Mouse (Mus musculus): ENCODE measurements around the gene 4930432K21Rik. TPM values are rescaled to one million over a fixed set of nuclear protein-coding genes. Genes with fewer than 3 reads are reported as not detected.

Gene 4930432K21Rik
- total RNA-seq, 2 experiments from 2014 or later, result 0.28 TPM; not detected in 1

- intact Hi-C loops (cut with DNase I), result loop anchor here (1.0 to 5.0 kb wide), 3 partner anchors 23 to 170 kb away; no protein-coding TSS in a partner anchor
- DNase-seq, result peak; percentile 44 to 51
Observed at GRCm38 (mm10) chr8:84187065-84187755, 39.4 kb downstream of the 4930432K21Rik start.

GRCm38 (mm10) chr8:84188671-84189070 lies 40.8 kb downstream of the 4930432K21Rik start:
- peak in 1 of 2 experiments; percentile 13 for DNase-seq
- intact Hi-C loops (cut with DNase I), result loop anchor here (5.0 kb wide), 1 partner anchor 94 kb away; no protein-coding TSS in a partner anchor

- intact Hi-C loops (cut with DNase I), result loop anchor here (5.0 kb wide), 1 partner anchor 93 kb away; no protein-coding TSS in a partner anchor
- peak in 1 of 2 experiments; percentile 56 for DNase-seq
Observed at GRCm38 (mm10) chr8:84189603-84190002, 41.8 kb downstream of the 4930432K21Rik start.

DNA sequence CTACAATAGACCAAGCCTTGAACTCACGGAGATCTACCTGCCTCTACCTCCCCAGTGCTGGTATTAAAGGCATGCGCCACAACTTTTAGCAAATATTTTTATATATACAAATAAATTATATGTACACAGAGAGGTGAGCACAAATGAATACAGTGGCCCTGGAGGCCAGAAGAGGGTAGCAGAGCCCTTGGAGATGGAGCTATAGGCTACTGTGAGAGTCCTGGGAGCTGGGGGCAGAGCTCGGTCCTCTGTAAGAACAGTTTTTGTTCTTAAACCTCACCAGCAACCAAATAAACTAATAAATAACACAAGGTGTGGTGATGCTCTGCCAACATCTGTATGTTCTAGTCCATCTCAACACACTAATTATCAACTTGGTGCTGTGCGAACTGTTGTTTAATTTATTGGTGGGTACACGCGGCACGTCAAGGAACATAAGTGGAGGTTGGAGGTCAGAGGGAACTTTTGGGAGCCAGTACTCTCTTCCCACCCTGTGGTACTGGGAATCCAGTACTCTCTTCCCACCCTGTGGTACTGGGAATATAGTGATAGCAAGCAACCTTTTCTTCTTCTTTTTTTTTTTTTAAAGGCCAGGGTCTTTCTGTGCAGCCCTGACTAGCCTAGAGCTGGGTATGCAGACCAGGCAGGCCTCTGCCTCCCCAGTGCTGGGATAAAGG lies 42.5 kb downstream of the 4930432K21Rik start:
- DNase-seq, result no peak
- intact Hi-C loops (cut with DNase I), result no loop called here

GRCm38 (mm10) chr8:84192023-84192422 lies 44.2 kb downstream of the 4930432K21Rik start:
- DNase-seq, result peak; percentile 69 to 76

GRCm38 (mm10) chr8:84192555-84192954 lies 44.7 kb downstream of the 4930432K21Rik start:
- intact Hi-C loops (cut with DNase I), result no loop called here
- DNase-seq, result peak; percentile 79 to 83

More at GRCm38 (mm10) chr8:84192023-84192422, 44.2 kb downstream of the 4930432K21Rik start:
- intact Hi-C loops (cut with DNase I), result no loop called here

GRCm38 (mm10) chr8:84193161-84193560 lies 45.3 kb downstream of the 4930432K21Rik start:
- DNase-seq, result no peak
- intact Hi-C loops (cut with DNase I), result no loop called here

- no peak for DNase-seq
- intact Hi-C loops (cut with DNase I), result no loop called here
Observed at GRCm38 (mm10) chr8:84193566-84193965, 45.7 kb downstream of the 4930432K21Rik start.

DNA sequence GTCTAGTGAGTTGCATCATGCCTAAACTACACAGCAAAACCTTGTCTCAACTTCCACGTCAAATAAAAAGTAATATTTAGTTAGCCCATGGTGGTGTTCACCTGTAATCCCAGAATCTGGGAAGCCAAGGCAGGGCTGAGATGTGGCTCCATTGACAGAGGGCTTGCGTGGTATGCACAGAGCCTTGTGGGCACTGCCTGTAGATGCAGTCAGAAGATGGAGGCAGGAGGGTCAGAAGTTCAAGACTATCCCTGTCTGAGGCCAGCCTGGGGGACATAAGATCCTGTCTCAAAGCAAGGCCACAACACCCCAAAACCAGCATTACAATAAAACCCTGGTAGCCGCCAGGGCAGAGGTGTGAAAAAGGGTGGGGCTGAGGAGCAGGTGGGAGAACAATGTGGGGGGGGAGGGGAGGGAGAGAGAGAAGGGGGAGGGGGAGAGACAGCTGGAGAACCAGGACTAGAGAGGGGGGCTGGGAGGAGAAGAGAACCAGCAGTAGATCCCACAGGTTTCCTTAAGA lies 46.5 kb downstream of the 4930432K21Rik start:
- intact Hi-C loops (cut with DNase I), result no loop called here
- DNase-seq, result no peak

DNA sequence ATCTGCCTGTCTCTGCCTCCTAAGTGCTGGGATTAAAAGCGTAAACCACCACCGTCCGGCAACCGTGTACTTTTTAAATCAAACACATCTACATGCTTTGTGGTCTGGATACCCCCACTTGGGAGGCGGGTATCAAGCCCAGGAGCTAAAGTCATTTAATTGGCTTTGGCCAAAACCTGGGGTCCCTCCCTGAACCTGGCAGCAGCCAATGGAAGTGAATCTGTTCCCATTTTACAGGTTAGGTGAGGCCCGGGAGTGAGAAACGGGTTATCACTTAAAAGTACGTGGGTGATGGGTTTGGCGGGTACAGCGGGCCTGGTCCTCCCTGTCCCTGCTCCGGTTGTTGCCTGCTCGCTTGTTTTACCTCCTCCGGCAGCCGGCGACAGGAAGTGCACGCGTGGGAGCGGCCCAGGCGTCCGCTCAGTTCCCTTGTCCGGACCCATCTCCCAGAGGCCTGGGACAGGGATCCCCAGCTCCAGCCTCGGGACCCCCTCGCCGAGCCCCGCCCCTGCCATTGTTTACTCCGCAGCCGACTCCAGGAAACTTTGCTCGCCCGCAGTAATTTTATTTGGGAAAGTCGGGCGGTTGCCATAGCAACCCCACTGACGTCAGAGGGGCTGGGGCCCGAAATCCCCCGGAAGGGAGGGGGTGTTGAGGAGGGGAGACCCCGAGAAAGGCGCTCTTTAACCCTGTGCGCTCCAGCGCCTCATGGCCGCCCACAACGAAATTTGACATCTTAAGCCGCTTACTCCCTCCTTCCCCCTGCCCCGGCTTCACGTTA lies 49.5 kb downstream of the 4930432K21Rik start:
- intact Hi-C loops (cut with DNase I), result no loop called here
- peak; percentile 82 to 86 for DNase-seq

DNA sequence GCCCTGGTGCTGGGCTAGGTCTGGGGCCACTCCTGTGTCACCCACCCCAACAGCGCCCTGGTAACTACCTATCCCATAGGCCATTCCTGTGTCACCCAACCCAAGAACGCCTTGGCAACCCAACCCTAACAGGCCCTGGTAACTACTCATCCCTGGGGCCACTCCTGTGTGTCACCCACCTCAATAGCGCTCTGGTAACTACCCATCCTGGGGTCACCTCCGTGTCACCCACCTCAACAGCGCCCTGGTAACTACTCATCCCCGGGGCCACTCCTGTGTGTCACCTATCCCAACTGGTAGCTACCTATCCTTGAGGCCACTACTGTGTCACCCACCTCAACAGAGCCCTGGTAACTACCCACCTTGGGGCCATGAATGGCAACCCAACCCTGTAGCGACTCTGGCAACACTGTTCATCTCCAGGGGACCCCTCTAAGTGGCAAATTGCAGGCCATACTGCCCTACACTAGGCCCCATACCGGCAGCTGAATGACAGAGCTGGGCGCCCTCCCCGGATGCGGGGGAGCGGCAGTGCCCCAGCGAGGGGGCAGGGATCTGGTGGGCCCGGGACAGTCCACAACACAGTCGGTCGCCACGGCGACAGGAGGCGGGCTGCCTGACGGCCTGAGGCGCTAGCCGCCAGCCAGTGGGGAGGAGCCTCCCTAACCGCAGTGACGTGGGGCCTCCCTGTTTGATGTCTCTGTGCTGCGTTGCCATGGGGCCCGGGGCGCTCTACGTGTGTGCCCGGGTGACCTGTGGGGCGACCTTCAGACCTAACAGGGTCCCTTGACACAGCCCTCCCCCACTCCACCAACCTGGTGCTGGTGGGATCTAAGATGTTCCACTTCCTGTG lies 50.3 kb downstream of the 4930432K21Rik start:
- intact Hi-C loops (cut with DNase I), result no loop called here
- DNase-seq, result peak; percentile 85 to 91

DNA sequence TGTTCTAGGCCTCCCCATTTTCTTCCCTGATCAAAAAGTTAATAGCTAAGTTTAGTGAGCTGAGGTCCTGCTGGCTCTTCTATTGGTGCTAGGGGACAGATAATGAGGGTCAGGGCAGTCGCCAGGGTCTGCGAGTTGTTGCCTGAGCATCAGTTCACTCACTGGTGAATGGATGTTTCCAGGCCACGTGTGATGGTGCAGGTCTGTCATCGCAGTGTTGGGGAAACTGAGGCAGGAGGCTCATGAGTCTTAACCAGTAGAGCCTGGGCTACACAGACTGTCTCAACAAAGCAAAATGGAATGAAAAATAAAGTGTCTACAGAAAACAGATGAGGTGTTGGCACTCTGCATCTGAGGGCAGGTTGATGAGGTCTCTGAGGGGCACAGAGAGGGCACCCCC lies 51.0 kb downstream of the 4930432K21Rik start:
- intact Hi-C loops (cut with DNase I), result no loop called here
- no peak for DNase-seq

- intact Hi-C loops (cut with DNase I), result no loop called here
- peak in 1 of 2 experiments; percentile 20 for DNase-seq
Observed at GRCm38 (mm10) chr8:84199348-84200125, 51.7 kb downstream of the 4930432K21Rik start.

DNA sequence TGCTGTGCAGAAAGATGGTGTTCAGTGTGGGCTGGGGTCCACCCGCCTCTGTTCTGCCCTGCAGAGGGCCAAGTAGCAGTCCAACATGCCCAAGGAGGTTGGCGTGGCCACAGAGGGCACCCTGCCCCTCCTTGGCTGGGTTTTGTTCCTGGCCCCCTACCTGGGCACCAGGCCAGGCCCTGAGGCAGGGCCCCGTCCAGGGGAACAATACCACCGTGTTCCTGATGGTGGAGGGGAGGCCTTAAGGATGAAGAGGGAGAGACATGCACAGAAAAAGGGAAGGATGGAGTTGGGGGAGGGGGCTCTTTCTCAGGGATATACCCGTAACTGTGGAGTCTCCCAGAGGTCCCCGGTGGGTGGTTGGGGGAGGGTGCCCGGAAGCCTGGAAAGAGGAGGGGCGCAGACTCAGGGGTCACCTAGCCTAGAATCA lies 52.3 kb downstream of the 4930432K21Rik start:
- no peak for DNase-seq
- intact Hi-C loops (cut with DNase I), result no loop called here

DNA sequence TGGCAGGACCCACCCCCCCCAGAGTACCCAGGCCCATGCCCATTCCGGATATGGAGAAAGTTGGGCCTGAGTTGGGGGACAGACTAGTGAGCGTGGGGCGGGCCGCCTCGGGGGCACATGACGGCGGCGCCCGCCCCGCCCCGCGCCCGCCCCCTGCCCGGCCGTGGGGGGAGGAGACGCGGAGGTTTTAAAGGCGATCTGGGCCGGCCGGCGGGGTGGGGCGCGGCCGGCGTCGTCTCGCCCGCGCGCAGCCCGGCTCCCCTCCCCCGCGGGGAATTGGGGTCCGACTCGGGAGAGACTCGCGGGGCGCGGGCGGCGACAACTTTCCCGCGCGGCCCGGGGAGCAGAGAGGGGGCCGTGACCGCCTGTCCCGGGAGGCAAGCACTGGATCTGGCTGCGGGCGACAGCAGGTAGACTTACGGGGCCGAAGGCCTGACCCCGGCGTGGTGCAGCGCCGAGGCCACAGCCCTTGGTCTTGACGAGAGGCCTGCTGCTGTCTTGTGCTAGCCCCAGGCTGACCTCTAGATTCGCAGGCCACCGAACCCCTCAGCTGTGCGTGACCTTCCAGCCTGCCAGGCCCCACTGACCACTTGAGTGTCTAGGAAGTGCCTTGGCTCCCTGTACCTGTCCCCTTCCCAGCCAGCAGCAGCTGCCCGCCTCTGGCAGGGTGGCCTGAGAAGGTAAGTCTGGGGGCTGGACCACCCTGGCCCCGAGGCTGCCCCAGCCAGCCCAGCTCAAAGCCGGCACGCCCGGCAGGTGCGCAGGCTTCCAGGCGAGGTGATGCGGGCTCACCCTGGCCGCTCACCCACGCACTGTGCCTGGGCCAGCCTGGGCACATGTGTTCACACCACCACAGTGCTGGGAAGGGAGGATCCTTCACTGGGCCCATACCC lies 53.1 kb downstream of the 4930432K21Rik start:
- peak; percentile 81 to 83 for DNase-seq
- intact Hi-C loops (cut with DNase I), result no loop called here

- DNase-seq, result peak; percentile 78 to 82
- intact Hi-C loops (cut with DNase I), result no loop called here
Observed at GRCm38 (mm10) chr8:84201545-84202245, 53.9 kb downstream of the 4930432K21Rik start.

DNA sequence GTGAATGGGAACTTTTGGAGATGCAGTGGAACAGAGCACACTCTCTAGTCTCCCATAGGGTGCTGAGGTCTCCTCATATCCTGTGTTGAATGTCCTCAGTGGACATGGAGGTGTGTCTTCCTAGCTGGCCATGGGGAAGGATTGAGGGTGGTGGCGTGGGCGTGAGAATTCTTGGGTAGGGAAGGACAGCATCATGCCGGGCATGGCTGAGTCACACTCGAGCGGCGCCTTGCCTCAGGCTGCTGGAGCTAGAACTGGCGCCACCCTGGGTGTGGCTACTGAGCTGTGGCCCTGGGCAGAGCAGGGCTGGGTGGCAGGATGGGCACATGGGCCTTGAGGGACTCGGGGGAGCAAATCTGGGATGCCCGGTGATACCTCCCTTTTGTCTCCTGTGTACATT lies 54.6 kb downstream of the 4930432K21Rik start:
- DNase-seq, result peak; percentile 36 to 50
- intact Hi-C loops (cut with DNase I), result no loop called here

Measured in gastrocnemius, postnatal 36 days (tissue).